ENCODE assay signal across 10 mouse cellular contexts in the genomic region with DNA sequence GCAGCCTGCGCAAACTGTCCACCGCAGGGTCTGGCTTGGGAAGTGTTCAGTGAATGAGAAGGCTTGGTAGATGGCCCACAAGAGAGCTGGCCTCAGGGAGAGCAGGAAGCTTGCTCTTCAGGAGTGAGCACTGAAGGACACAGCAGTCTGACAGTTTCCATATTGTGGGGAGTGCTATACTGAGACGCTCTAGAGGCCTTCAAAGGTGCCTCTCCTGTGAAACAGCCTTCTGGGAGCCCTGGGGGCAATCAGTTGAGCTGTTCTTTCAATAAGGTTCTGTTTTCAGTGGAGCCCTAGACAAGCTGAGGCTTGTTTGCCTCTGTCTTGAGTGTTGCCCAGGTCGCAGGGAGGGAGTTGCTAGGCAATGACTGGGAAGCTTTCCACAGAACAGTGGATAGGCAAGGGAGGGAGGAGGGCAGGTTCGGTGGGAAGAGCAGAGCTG.
DNase-seq lines count a peak whose midpoint lies in the region; ATAC-seq lines count a peak whose summit lies in the region.
"Had no signal": no experiment of that assay in that cellular context is flagged by ENCODE, and none has a peak within 500 bp of the region (broad histone marks: within the 10 kb centered on the region; RNA-seq: fewer than 3 reads in every experiment).

No protein-coding gene starts in this region.

- no peak for DNase-seq in midbrain, embryonic 10.5 days (ENCODE audit: low spot score)
- DNase-seq in midbrain, embryonic 11.5 days (ENCODE audit: low spot score, missing footprints): no peak
- DNase-seq in embryonic facial prominence, embryonic 11.5 days (ENCODE audit: low spot score): peak; percentile 64
- DNase-seq in spleen, postnatal 36 days (ENCODE audit: low spot score in 2 of 2): no peak
- DNase-seq in kidney, postnatal 25 days: no peak
- DNase-seq in heart, adult 11 months: no peak
- DNase-seq: kidney, postnatal 36 days had no signal

- H3K27ac ChIP-seq in midbrain, embryonic 10.5 days (replicated peaks): peak overlapping the region; percentile 47
- no peak overlapping the region for H3K27ac ChIP-seq in midbrain, embryonic 11.5 days (ENCODE audit: low read depth, low read length)
- H3K27ac ChIP-seq in embryonic facial prominence, embryonic 11.5 days (replicated peaks; ENCODE audit: low read depth, low read length): no peak overlapping the region
- H3K27ac ChIP-seq in hindbrain, embryonic 15.5 days (replicated peaks): no peak overlapping the region; the same call in 1 of the 2 replicates
- H3K27ac ChIP-seq in midbrain, embryonic 16.5 days (ENCODE audit: low read length): no peak overlapping the region

- WGBS in midbrain, embryonic 10.5 days: 62% methylated on average over 5 of the region's 5 CpGs
- WGBS in midbrain, embryonic 11.5 days: 63% methylated on average over 5 of the region's 5 CpGs
- WGBS in embryonic facial prominence, embryonic 11.5 days: 35% methylated on average over 5 of the region's 5 CpGs
- 39% methylated on average over 5 of the region's 5 CpGs for WGBS in hindbrain, embryonic 15.5 days
- WGBS in midbrain, embryonic 16.5 days: 47% methylated on average over 5 of the region's 5 CpGs

- H3K4me1 ChIP-seq in midbrain, embryonic 10.5 days: peaks cover 15% of the 10 kb centered on the region
- H3K4me1 ChIP-seq in midbrain, embryonic 11.5 days (ENCODE audit: control insufficient read depth, insufficient read depth, low read length): no peaks in the 10 kb centered on the region
- H3K4me1 ChIP-seq in embryonic facial prominence, embryonic 11.5 days (ENCODE audit: control insufficient read depth, insufficient read depth, low read length): no peaks in the 10 kb centered on the region; the same call in 1 of the 2 replicates
- peaks cover 17% of the 10 kb centered on the region for H3K4me1 ChIP-seq in hindbrain, embryonic 15.5 days (replicated peaks)
- peaks cover 5% of the 10 kb centered on the region for H3K4me1 ChIP-seq in midbrain, embryonic 16.5 days (ENCODE audit: control insufficient read depth, insufficient read depth, low read length)

- no peak overlapping the region for H3K4me2 ChIP-seq in midbrain, embryonic 11.5 days
- H3K4me2 ChIP-seq in embryonic facial prominence, embryonic 11.5 days (ENCODE audit: low read depth, low read length): no peak overlapping the region
- H3K4me2 ChIP-seq in hindbrain, embryonic 15.5 days: no peak overlapping the region
- H3K4me2 ChIP-seq in midbrain, embryonic 16.5 days (ENCODE audit: low read length): no peak overlapping the region

- ATAC-seq in midbrain, embryonic 11.5 days (ENCODE audit: low FRiP score): no peak
- ATAC-seq in embryonic facial prominence, embryonic 11.5 days (replicated peaks; ENCODE audit: insufficient number of reproducible peaks, low FRiP score, low TSS enrichment, low read depth): 0 out of 2 replicates have a peak, but pooled peaks have one; percentile 52
- peak; percentile 87 for ATAC-seq in hindbrain, embryonic 15.5 days (ENCODE audit: low FRiP score, low read depth)
- ATAC-seq in midbrain, embryonic 16.5 days: peak; percentile 84

- H3K9me3 ChIP-seq in midbrain, embryonic 10.5 days (replicated peaks): no peaks in the 10 kb centered on the region
- no peaks in the 10 kb centered on the region for H3K9me3 ChIP-seq in midbrain, embryonic 11.5 days (ENCODE audit: control insufficient read depth, low read length)
- no peaks in the 10 kb centered on the region for H3K9me3 ChIP-seq in embryonic facial prominence, embryonic 11.5 days (replicated peaks; ENCODE audit: control insufficient read depth, low read length)
- H3K9me3 ChIP-seq in hindbrain, embryonic 15.5 days: no peaks in the 10 kb centered on the region
- no peaks in the 10 kb centered on the region for H3K9me3 ChIP-seq in midbrain, embryonic 16.5 days (replicated peaks; ENCODE audit: control insufficient read depth, low read length, poor library complexity, severe bottlenecking)

- H3K9ac ChIP-seq in midbrain, embryonic 11.5 days (ENCODE audit: low read length): no peak overlapping the region
- H3K9ac ChIP-seq in embryonic facial prominence, embryonic 11.5 days (replicated peaks; ENCODE audit: low read length): no peak overlapping the region
- no peak overlapping the region for H3K9ac ChIP-seq in hindbrain, embryonic 15.5 days
- no peak overlapping the region for H3K9ac ChIP-seq in midbrain, embryonic 16.5 days (ENCODE audit: low read depth, low read length)

- H3K36me3 ChIP-seq in midbrain, embryonic 10.5 days: no peaks in the 10 kb centered on the region
- no peaks in the 10 kb centered on the region for H3K36me3 ChIP-seq in midbrain, embryonic 11.5 days (ENCODE audit: control insufficient read depth, insufficient read depth, low read length)
- H3K36me3 ChIP-seq in embryonic facial prominence, embryonic 11.5 days (replicated peaks; ENCODE audit: control insufficient read depth, insufficient read depth, low read depth, low read length): no peaks in the 10 kb centered on the region
- H3K36me3 ChIP-seq in hindbrain, embryonic 15.5 days: no peaks in the 10 kb centered on the region
- no peaks in the 10 kb centered on the region for H3K36me3 ChIP-seq in midbrain, embryonic 16.5 days (ENCODE audit: control insufficient read depth, insufficient read depth, low read length)

- no peaks in the 10 kb centered on the region; the same call in 1 of the 2 replicates for H3K27me3 ChIP-seq in midbrain, embryonic 10.5 days (ENCODE audit: low read depth, poor library complexity, severe bottlenecking)
- no peaks in the 10 kb centered on the region for H3K27me3 ChIP-seq in midbrain, embryonic 11.5 days (ENCODE audit: control insufficient read depth, insufficient read depth, low read length)
- H3K27me3 ChIP-seq in embryonic facial prominence, embryonic 11.5 days (ENCODE audit: control insufficient read depth, insufficient read depth, low read length): no peaks in the 10 kb centered on the region
- peaks cover 3% of the 10 kb centered on the region; the same call in 1 of the 2 replicates for H3K27me3 ChIP-seq in hindbrain, embryonic 15.5 days
- H3K27me3 ChIP-seq in midbrain, embryonic 16.5 days (ENCODE audit: control insufficient read depth, insufficient read depth, low read depth, low read length): no peaks in the 10 kb centered on the region

- no peak overlapping the region for H3K4me3 ChIP-seq in midbrain, embryonic 10.5 days
- no peak overlapping the region for H3K4me3 ChIP-seq in midbrain, embryonic 11.5 days (ENCODE audit: low read depth, low read length)
- H3K4me3 ChIP-seq in embryonic facial prominence, embryonic 11.5 days (ENCODE audit: low read depth, low read length): no peak overlapping the region
- no peak overlapping the region for H3K4me3 ChIP-seq in hindbrain, embryonic 15.5 days
- H3K4me3 ChIP-seq in midbrain, embryonic 16.5 days (ENCODE audit: low read depth, low read length): no peak overlapping the region
- H3K4me3 ChIP-seq: myocyte had no signal
